Mouse (Mus musculus) C2C12 (cell line): ENCODE measurements around the gene Rufy3. TPM values are rescaled to one million over a fixed set of nuclear protein-coding genes. Genes with fewer than 3 reads are reported as not detected.
A peak's percentile ranks its signal among the peaks of the same experiment; 100 is the strongest.

ENCODE experiments used
- H3K27me3 ChIP-seq: one replicate; pipeline ENCODE4 v1.6.1; 2011; ENCODE audit not compliant: control insufficient read depth, insufficient read depth, insufficient read length
- H3K36me3 ChIP-seq: one replicate; pipeline ENCODE4 v1.6.1; 2011; ENCODE audit not compliant: control insufficient read depth, insufficient read depth
- H3K4me3 ChIP-seq: one replicate; pipeline ENCODE4 v1.5.1; 2011; ENCODE audit warnings: mild to moderate bottlenecking, control low read depth; ENCODE audit not compliant: poor library complexity, insufficient read depth, severe bottlenecking
- H3K79me2 ChIP-seq: one replicate; pipeline ENCODE4 v1.6.1; 2011; ENCODE audit not compliant: control insufficient read depth, insufficient read depth
- H3K79me3 ChIP-seq: one replicate; pipeline ENCODE4 v1.6.1; 2011; ENCODE audit warnings: low read depth, control low read depth
- H3ac ChIP-seq: one replicate; pipeline ENCODE3; 2011; ENCODE audit warnings: low read depth; ENCODE audit not compliant: control insufficient read depth, insufficient read length
- CEBPB ChIP-seq: IDR thresholded peaks from one replicate; pipeline ENCODE4 v1.6.1; 2011; ENCODE audit warnings: low read depth, mild to moderate bottlenecking, control low read depth, moderate library complexity
- CTCF ChIP-seq: IDR thresholded peaks from one replicate; pipeline ENCODE4 v1.5.1; 2011; ENCODE audit not compliant: control insufficient read depth, insufficient read depth, insufficient read length
- FOSL1 ChIP-seq: IDR thresholded peaks from one replicate; pipeline ENCODE4 v1.8.0; 2011; ENCODE audit warnings: mild to moderate bottlenecking, low read length; ENCODE audit not compliant: poor library complexity, insufficient read depth, severe bottlenecking
- MAX ChIP-seq: IDR thresholded peaks from one replicate; pipeline ENCODE4 v1.6.1; 2011; ENCODE audit warnings: mild to moderate bottlenecking, control low read depth
- MYOD1 ChIP-seq: IDR thresholded peaks from one replicate; pipeline ENCODE4 v1.6.1; 2011; ENCODE audit warnings: low read depth; ENCODE audit not compliant: control insufficient read depth, insufficient read length
- MYOG ChIP-seq: IDR thresholded peaks from one replicate; pipeline ENCODE4 v1.6.1; 2011; ENCODE audit not compliant: control insufficient read depth, insufficient read length; ENCODE audit errors: extremely low read depth
- USF1 ChIP-seq: IDR thresholded peaks from one replicate; pipeline ENCODE4 v1.6.1; 2011; ENCODE audit warnings: low read depth, mild to moderate bottlenecking, control low read depth, moderate library complexity
- polyA plus RNA-seq: library from polyadenylated mRNA; unstranded; fragments of >200 nt; fragmentation: generic; extraction: Trizol; gene quantifications from one replicate; pipeline ENCODE4 v1.2.1, GENCODE M21; 2012; ENCODE audit warnings: missing spikeins

Gene Rufy3
- polyA plus RNA-seq, 1 experiment: 3.5 TPM

GRCm38 (mm10) chr5:88685306-88685705 lies 120.5 kb downstream of the Rufy3 start:
- Histone ChIP-seq H3K36me3 (no peaks in the 10 kb centered on the region), H3K27me3 (no peaks in the 10 kb centered on the region), H3ac (no peak overlapping the region), H3K79me2 (no peaks in the 10 kb centered on the region), H3K79me3 (no peaks in the 10 kb centered on the region), H3K4me3 (no peak overlapping the region)
- TF ChIP-seq FOSL1: no peak
- TF ChIP-seq MYOD1: no peak
- no peak for TF ChIP-seq CTCF
- TF ChIP-seq MYOG: no peak

GRCm38 (mm10) chr5:88685745-88686299 lies 121.0 kb downstream of the Rufy3 start:
- Histone ChIP-seq H3ac (no peak overlapping the region), H3K79me2 (no peaks in the 10 kb centered on the region), H3K36me3 (no peaks in the 10 kb centered on the region), H3K79me3 (no peaks in the 10 kb centered on the region), H3K27me3 (no peaks in the 10 kb centered on the region), H3K4me3 (no peak overlapping the region)
- TF ChIP-seq FOSL1 (no peak), CEBPB (no peak), MYOG (no peak), MAX (no peak), CTCF (no peak), USF1 (no peak), MYOD1 (no peak)

- TF ChIP-seq MAX: no peak
- TF ChIP-seq MYOG: no peak
- TF ChIP-seq USF1: no peak
- TF ChIP-seq CEBPB: no peak
- TF ChIP-seq FOSL1: peak; percentile 29
- H3K79me2 ChIP-seq: no peaks in the 10 kb centered on the region
- no peak overlapping the region for H3ac ChIP-seq
- no peaks in the 10 kb centered on the region for H3K27me3 ChIP-seq
- no peak overlapping the region for H3K4me3 ChIP-seq
- no peaks in the 10 kb centered on the region for H3K36me3 ChIP-seq
- H3K79me3 ChIP-seq: no peaks in the 10 kb centered on the region
These were observed 123.2 kb downstream of the Rufy3 start for GRCm38 (mm10) chr5:88687996-88688406.

GRCm38 (mm10) chr5:88688583-88689187 lies 123.8 kb downstream of the Rufy3 start:
- no peaks in the 10 kb centered on the region for H3K36me3 ChIP-seq
- no peak overlapping the region for H3ac ChIP-seq
- no peak overlapping the region for H3K4me3 ChIP-seq
- TF ChIP-seq CTCF (no peak), MYOG (no peak), MYOD1 (no peak), FOSL1 (no peak), CEBPB (no peak), MAX (no peak), USF1 (no peak)
- H3K79me3 ChIP-seq: no peaks in the 10 kb centered on the region
- no peaks in the 10 kb centered on the region for H3K79me2 ChIP-seq
- no peaks in the 10 kb centered on the region for H3K27me3 ChIP-seq

- Histone ChIP-seq H3K36me3 (no peaks in the 10 kb centered on the region), H3K4me3 (no peak overlapping the region), H3ac (no peak overlapping the region), H3K79me3 (no peaks in the 10 kb centered on the region), H3K79me2 (no peaks in the 10 kb centered on the region), H3K27me3 (no peaks in the 10 kb centered on the region)
- no peak for TF ChIP-seq MYOD1
These were observed 124.6 kb downstream of the Rufy3 start for GRCm38 (mm10) chr5:88689279-88689938.

GRCm38 (mm10) chr5:88690681-88691505 lies 126.1 kb downstream of the Rufy3 start:
- no peaks in the 10 kb centered on the region for H3K36me3 ChIP-seq
- no peaks in the 10 kb centered on the region for H3K27me3 ChIP-seq
- no peak overlapping the region for H3ac ChIP-seq
- no peak for TF ChIP-seq CTCF
- TF ChIP-seq FOSL1: no peak
- TF ChIP-seq CEBPB: no peak
- TF ChIP-seq MYOG: no peak
- no peak for TF ChIP-seq USF1
- no peak for TF ChIP-seq MAX
- TF ChIP-seq MYOD1: no peak
- H3K4me3 ChIP-seq: no peak overlapping the region
- no peaks in the 10 kb centered on the region for H3K79me2 ChIP-seq
- H3K79me3 ChIP-seq: no peaks in the 10 kb centered on the region
